Mouse (Mus musculus) ES-Bruce4 (cell line): ENCODE measurements at regions not wholly inside any gene's neighbourhood (a gene's known extent, or its start where the extent isn't known, plus 50 kb on each side); places are given as distances from the start of the nearest gene placed in this dataset.

Source experiments
- CTCF ChIP-seq: IDR thresholded peaks from one replicate; pipeline ENCODE4 v1.8.1; 2011; ENCODE audit warnings: low read depth, low read length
- EP300 ChIP-seq: IDR thresholded peaks from 2 replicates; pipeline ENCODE4 v1.6.1; 2011; ENCODE audit warnings: low read depth, low read length; ENCODE audit not compliant: insufficient read depth

GRCm38 (mm10) chr12:71768471-71768870 lies 62.4 kb upstream of the Daam1 start:
- TF ChIP-seq CTCF, result peak; percentile 90
- TF ChIP-seq EP300, result no peak
